Mouse (Mus musculus): ENCODE measurements around the gene Sept14. TPM values are rescaled to one million over a fixed set of nuclear protein-coding genes. Genes with fewer than 3 reads are reported as not detected.

The Sept14 gene
- not detected in 2 replicates for polyA plus RNA-seq (2014; fragmentation: Nextera tagmentation; extraction: Ambion mirVana)

GRCm38 (mm10) chr5:129708412-129708811 lies at the start of gene Sept14:
TSS of gene Sept14 (minus strand) at chr5:129708512.
- WGBS: 67% methylated on average over 2 of the region's 2 CpGs
- Histone ChIP-seq H3K4me2 (ENCODE audit: low read depth) (no peak within 1 kb of the TSS), H3K27ac (ENCODE audit: low read depth, low read length) (no peak within 1 kb of the TSS), H3K4me3 (ENCODE audit: low read depth, low read length) (no peak within 1 kb of the TSS), H3K36me3 (ENCODE audit: control insufficient read depth, insufficient read depth, low read length) (no peaks in the 10 kb centered on the region), H3K9me3 (ENCODE audit: control insufficient read depth, low read length) (no peaks in the 10 kb centered on the region), H3K27me3 (ENCODE audit: control insufficient read depth, insufficient read depth, low read length) (no peaks in the 10 kb centered on the region), H3K4me1 (ENCODE audit: control insufficient read depth, insufficient read depth, low read length) (no peaks in the 10 kb centered on the region), H3K9ac (ENCODE audit: low read length) (no peak within 1 kb of the TSS)
- ATAC-seq (ENCODE audit: insufficient read depth, low FRiP score, low TSS enrichment) (no peak), DNase-seq (ENCODE audit: low spot score) (no peak)

DNA sequence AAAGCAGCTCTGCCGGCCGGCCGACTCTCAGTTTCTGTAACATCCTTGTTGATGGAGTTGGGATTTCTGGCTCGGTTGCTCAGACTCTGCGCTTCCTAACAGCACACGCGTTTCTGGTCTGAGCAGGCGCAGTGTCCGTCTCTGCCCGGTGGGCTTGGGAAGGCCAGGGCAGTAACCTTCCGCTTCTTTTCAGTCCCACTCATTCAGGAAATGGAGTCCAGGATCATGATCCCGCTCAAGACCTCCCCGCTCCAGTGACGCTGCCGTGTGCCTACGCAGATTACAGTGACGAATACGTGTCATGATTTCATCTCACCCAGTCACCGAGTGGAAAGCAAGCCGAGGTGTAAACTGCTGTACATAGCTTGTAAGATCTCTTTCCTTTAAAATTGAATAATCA lies 48.6 kb upstream of the Sept14 start:
- Histone ChIP-seq H3K4me2 (ENCODE audit: low read depth) (no peak overlapping the region), H3K9me3 (ENCODE audit: control insufficient read depth, low read length) (no peaks in the 10 kb centered on the region), H3K27ac (ENCODE audit: low read depth, low read length) (no peak overlapping the region), H3K4me1 (ENCODE audit: control insufficient read depth, insufficient read depth, low read length) (no peaks in the 10 kb centered on the region), H3K4me3 (ENCODE audit: low read depth, low read length) (no peak overlapping the region), H3K9ac (ENCODE audit: low read length) (no peak overlapping the region), H3K27me3 (ENCODE audit: control insufficient read depth, insufficient read depth, low read length) (no peaks in the 10 kb centered on the region), H3K36me3 (ENCODE audit: control insufficient read depth, insufficient read depth, low read length) (no peaks in the 10 kb centered on the region; the same call in none of the 2 replicates)
- WGBS: 93% methylated on average over 20 of the region's 20 CpGs
- DNase-seq (ENCODE audit: low spot score) (no peak), ATAC-seq (ENCODE audit: insufficient read depth, low FRiP score, low TSS enrichment) (no peak)

DNA sequence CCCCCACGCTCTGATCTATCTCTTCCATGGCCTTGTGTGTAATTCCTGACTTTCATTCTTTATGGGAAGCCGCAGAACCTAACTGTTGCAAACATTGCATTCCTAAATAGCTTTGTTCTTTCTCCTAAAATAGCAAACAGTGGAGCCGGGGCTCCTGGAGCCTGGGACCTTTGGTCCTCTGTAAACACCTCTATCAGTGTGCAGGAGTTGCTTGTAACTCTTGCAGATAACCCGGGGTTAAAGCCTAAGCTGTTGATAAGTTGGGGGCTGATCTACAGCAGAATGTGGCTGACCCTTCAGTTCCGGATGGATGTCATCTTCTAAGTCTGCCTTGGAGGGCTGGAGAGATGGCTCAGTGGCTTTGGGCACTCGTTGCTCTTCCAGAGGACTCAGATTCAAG lies 35.7 kb upstream of the Sept14 start:
- no peaks in the 10 kb centered on the region for H3K4me1 ChIP-seq (ENCODE audit: control insufficient read depth, insufficient read depth, low read length)
- ATAC-seq (ENCODE audit: insufficient read depth, low FRiP score, low TSS enrichment): no peak
- H3K9me3 ChIP-seq (ENCODE audit: control insufficient read depth, low read length): no peaks in the 10 kb centered on the region
- 83% methylated on average over 6 of the region's 6 CpGs for WGBS
- H3K9ac ChIP-seq (ENCODE audit: low read length): no peak overlapping the region
- H3K36me3 ChIP-seq (ENCODE audit: control insufficient read depth, insufficient read depth, low read length): no peaks in the 10 kb centered on the region
- H3K4me3 ChIP-seq (ENCODE audit: low read depth, low read length): no peak overlapping the region
- no peak overlapping the region for H3K4me2 ChIP-seq (ENCODE audit: low read depth)
- DNase-seq (ENCODE audit: low spot score): no peak
- no peaks in the 10 kb centered on the region for H3K27me3 ChIP-seq (ENCODE audit: control insufficient read depth, insufficient read depth, low read length)
- no peak overlapping the region for H3K27ac ChIP-seq (ENCODE audit: low read depth, low read length)

DNA sequence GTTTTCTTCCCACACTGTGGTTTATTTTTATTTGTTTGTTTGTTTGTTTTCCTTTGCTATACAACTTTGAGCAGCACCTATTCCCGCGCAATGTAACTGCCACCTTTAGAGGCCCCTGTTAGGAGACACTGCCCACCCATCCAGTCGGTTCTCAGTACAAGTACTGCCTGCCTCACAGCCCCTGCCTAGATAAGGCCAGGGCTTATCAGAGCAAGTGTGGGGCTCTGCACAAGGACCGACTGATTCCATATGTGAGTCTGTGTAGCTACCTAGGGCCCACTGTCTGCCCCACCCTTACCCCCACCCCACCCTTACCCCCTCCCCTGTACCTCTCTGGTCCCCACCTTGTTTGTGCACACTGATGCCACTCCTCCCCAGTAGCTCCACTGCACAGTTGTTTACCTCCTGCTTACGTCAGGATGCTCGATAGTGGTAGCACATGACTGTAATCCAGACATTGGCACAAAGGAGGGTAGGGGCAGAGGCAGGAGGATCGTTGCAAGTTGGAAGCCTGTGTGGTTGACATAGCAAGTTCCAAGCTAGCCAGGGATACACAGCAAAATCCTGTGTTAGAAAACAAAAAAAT lies 34.7 kb upstream of the Sept14 start:
- ATAC-seq (ENCODE audit: insufficient read depth, low FRiP score, low TSS enrichment) (no peak), DNase-seq (ENCODE audit: low spot score) (no peak)
- Histone ChIP-seq H3K4me2 (ENCODE audit: low read depth) (no peak overlapping the region), H3K9ac (ENCODE audit: low read length) (no peak overlapping the region), H3K4me1 (ENCODE audit: control insufficient read depth, insufficient read depth, low read length) (no peaks in the 10 kb centered on the region), H3K9me3 (ENCODE audit: control insufficient read depth, low read length) (no peaks in the 10 kb centered on the region), H3K4me3 (ENCODE audit: low read depth, low read length) (no peak overlapping the region), H3K36me3 (ENCODE audit: control insufficient read depth, insufficient read depth, low read length) (no peaks in the 10 kb centered on the region), H3K27me3 (ENCODE audit: control insufficient read depth, insufficient read depth, low read length) (no peaks in the 10 kb centered on the region), H3K27ac (ENCODE audit: low read depth, low read length) (no peak overlapping the region)
- 89% methylated on average over 7 of the region's 7 CpGs for WGBS

DNA sequence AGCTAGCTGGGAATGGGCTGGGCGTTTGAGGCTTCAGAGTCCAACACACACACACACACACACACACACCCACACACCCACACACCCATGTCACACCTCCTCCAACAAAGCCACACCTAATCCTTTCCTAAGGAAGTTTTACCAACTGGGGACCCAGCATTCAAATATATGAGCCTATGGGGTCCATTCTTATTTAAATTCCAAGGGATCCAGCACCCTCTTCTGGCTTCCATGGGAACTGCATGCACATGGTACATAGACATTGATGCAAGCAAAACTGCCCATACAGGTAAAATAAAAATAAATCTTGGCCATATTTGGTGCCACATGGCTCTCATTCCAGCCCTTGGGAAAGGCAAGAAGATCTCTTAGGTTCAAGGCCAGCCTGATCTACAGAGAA lies 32.7 kb upstream of the Sept14 start:
- WGBS: 100% methylated on average over 1 of the region's 1 CpGs
- ATAC-seq (ENCODE audit: insufficient read depth, low FRiP score, low TSS enrichment) (no peak), DNase-seq (ENCODE audit: low spot score) (peak; percentile 51)

GRCm38 (mm10) chr5:129731021-129731420 lies 22.7 kb upstream of the Sept14 start:
- DNase-seq (ENCODE audit: low spot score) (no peak), ATAC-seq (ENCODE audit: insufficient read depth, low FRiP score, low TSS enrichment) (no peak)
- no peaks in the 10 kb centered on the region for H3K27me3 ChIP-seq (ENCODE audit: control insufficient read depth, insufficient read depth, low read length)
- H3K4me3 ChIP-seq (ENCODE audit: low read depth, low read length): no peak overlapping the region
- no peak overlapping the region for H3K27ac ChIP-seq (ENCODE audit: low read depth, low read length)
- H3K4me1 ChIP-seq (ENCODE audit: control insufficient read depth, insufficient read depth, low read length): no peaks in the 10 kb centered on the region
- H3K9me3 ChIP-seq (ENCODE audit: control insufficient read depth, low read length): no peaks in the 10 kb centered on the region
- WGBS: 91% methylated on average over 5 of the region's 5 CpGs
- no peak overlapping the region for H3K4me2 ChIP-seq (ENCODE audit: low read depth)
- no peak overlapping the region for H3K9ac ChIP-seq (ENCODE audit: low read length)
- H3K36me3 ChIP-seq (ENCODE audit: control insufficient read depth, insufficient read depth, low read length): no peaks in the 10 kb centered on the region

More for the DNA sequence above, 32.7 kb upstream of the Sept14 start:
- Histone ChIP-seq H3K4me1 (ENCODE audit: control insufficient read depth, insufficient read depth, low read length) (no peaks in the 10 kb centered on the region), H3K27me3 (ENCODE audit: control insufficient read depth, insufficient read depth, low read length) (no peaks in the 10 kb centered on the region), H3K9me3 (ENCODE audit: control insufficient read depth, low read length) (no peaks in the 10 kb centered on the region), H3K9ac (ENCODE audit: low read length) (no peak overlapping the region), H3K4me3 (ENCODE audit: low read depth, low read length) (no peak overlapping the region), H3K36me3 (ENCODE audit: control insufficient read depth, insufficient read depth, low read length) (no peaks in the 10 kb centered on the region), H3K4me2 (ENCODE audit: low read depth) (no peak overlapping the region), H3K27ac (ENCODE audit: low read depth, low read length) (no peak overlapping the region)

DNA sequence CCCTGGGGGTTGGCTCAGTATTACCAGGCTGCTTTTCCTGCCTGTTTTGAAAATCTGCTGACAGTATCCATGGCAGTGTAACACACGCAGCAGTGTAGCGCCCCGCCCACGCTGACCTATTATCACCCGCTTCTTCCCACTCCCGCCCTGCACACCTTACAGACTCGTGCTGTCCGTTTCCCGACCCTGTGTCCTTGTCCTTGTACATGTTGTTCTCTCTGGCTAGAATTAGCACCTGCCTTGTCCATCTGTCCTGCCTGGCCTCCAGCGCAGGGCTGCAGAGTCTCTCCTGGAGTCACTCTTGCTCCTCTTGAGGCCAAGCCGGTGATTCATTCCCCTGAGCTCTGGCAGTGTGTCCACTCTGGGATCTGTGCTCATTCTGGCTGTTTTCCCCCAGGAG lies 22.0 kb upstream of the Sept14 start:
- H3K9ac ChIP-seq (ENCODE audit: low read length): no peak overlapping the region
- no peak for ATAC-seq (ENCODE audit: insufficient read depth, low FRiP score, low TSS enrichment)
- no peaks in the 10 kb centered on the region for H3K9me3 ChIP-seq (ENCODE audit: control insufficient read depth, low read length)
- no peaks in the 10 kb centered on the region for H3K27me3 ChIP-seq (ENCODE audit: control insufficient read depth, insufficient read depth, low read length)
- no peaks in the 10 kb centered on the region for H3K4me1 ChIP-seq (ENCODE audit: control insufficient read depth, insufficient read depth, low read length)
- H3K4me2 ChIP-seq (ENCODE audit: low read depth): no peak overlapping the region
- WGBS: 84% methylated on average over 11 of the region's 11 CpGs
- DNase-seq (ENCODE audit: low spot score): no peak
- H3K27ac ChIP-seq (ENCODE audit: low read depth, low read length): no peak overlapping the region
- no peaks in the 10 kb centered on the region for H3K36me3 ChIP-seq (ENCODE audit: control insufficient read depth, insufficient read depth, low read length)
- no peak overlapping the region for H3K4me3 ChIP-seq (ENCODE audit: low read depth, low read length)

DNA sequence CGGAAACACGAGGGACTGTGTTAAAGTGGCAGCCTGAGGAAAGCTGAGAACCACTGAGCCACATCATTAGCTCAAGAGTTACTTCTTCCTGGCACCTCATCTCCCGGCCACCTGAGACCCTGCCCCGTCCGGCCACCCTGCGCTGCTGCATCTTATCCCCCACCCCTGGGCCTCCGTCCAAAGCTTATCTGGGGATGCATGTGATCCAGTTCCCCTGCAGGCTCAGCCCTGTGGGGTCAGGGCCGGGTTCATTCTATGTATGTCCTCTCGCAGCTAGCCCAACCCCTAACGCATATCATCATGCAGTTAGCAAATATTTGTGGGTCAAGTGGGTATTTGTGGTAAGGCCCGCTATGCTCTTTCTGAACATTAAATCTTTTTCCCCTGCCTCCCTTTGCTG lies 21.0 kb upstream of the Sept14 start:
- H3K27ac ChIP-seq (ENCODE audit: low read depth, low read length): no peak overlapping the region
- no peak overlapping the region for H3K4me3 ChIP-seq (ENCODE audit: low read depth, low read length)
- DNase-seq (ENCODE audit: low spot score) (no peak), ATAC-seq (ENCODE audit: insufficient read depth, low FRiP score, low TSS enrichment) (no peak)
- H3K27me3 ChIP-seq (ENCODE audit: control insufficient read depth, insufficient read depth, low read length): no peaks in the 10 kb centered on the region
- H3K9me3 ChIP-seq (ENCODE audit: control insufficient read depth, low read length): no peaks in the 10 kb centered on the region
- H3K36me3 ChIP-seq (ENCODE audit: control insufficient read depth, insufficient read depth, low read length): no peaks in the 10 kb centered on the region
- WGBS: 71% methylated on average over 11 of the region's 11 CpGs
- 0 out of 2 replicates have a peak overlapping the region, but pooled peaks have one; percentile 3 for H3K9ac ChIP-seq (ENCODE audit: low read length)
- no peak overlapping the region for H3K4me2 ChIP-seq (ENCODE audit: low read depth)
- H3K4me1 ChIP-seq (ENCODE audit: control insufficient read depth, insufficient read depth, low read length): no peaks in the 10 kb centered on the region

- no peaks in the 10 kb centered on the region for H3K27me3 ChIP-seq (ENCODE audit: control insufficient read depth, insufficient read depth, low read length)
- H3K9me3 ChIP-seq (ENCODE audit: control insufficient read depth, low read length): no peaks in the 10 kb centered on the region
- WGBS: 84% methylated on average over 3 of the region's 3 CpGs
- no peak for ATAC-seq (ENCODE audit: insufficient read depth, low FRiP score, low TSS enrichment)
- H3K4me2 ChIP-seq (ENCODE audit: low read depth): no peak overlapping the region
- H3K4me3 ChIP-seq (ENCODE audit: low read depth, low read length): no peak overlapping the region
- no peaks in the 10 kb centered on the region for H3K36me3 ChIP-seq (ENCODE audit: control insufficient read depth, insufficient read depth, low read length)
- DNase-seq (ENCODE audit: low spot score): no peak
- no peak overlapping the region for H3K9ac ChIP-seq (ENCODE audit: low read length)
- no peak overlapping the region for H3K27ac ChIP-seq (ENCODE audit: low read depth, low read length)
- no peaks in the 10 kb centered on the region for H3K4me1 ChIP-seq (ENCODE audit: control insufficient read depth, insufficient read depth, low read length)
Observed at GRCm38 (mm10) chr5:129726784-129727183, 18.5 kb upstream of the Sept14 start.

All from neural tube, embryonic 11.5 days (tissue).